Mouse (Mus musculus) cerebellum, adult 11 months (tissue): ENCODE data around the gene H2-T24.
A peak's percentile ranks its signal among the peaks of the same experiment; 100 is the strongest.
"Not testable (repeated sequence)": the region's sequence is repeated elsewhere in the genome, so short reads cannot be mapped to it uniquely, and the experiment has no call there.

ENCODE experiments used
- DNase-seq: peaks from one replicate; pipeline ENCODE4 v3.0.0; 2022

Gene H2-T24

GRCm38 (mm10) chr17:36023710-36024654 lies 3.6 kb upstream of the H2-T24 start:
- no peak for DNase-seq

- DNase-seq, result no peak
Observed at GRCm38 (mm10) chr17:36022922-36023321, 2.6 kb upstream of the H2-T24 start.

- DNase-seq, result no peak
Observed at GRCm38 (mm10) chr17:36022098-36022497, 1.7 kb upstream of the H2-T24 start.

GRCm38 (mm10) chr17:36021309-36021708 lies 949 bp upstream of the H2-T24 start:
- no peak for DNase-seq

GRCm38 (mm10) chr17:36019519-36019918 lies 841 bp downstream of the H2-T24 start:
- no peak for DNase-seq

GRCm38 (mm10) chr17:36018979-36019378 lies 1.4 kb downstream of the H2-T24 start:
- DNase-seq, result no peak

- no peak for DNase-seq
Observed at GRCm38 (mm10) chr17:36017046-36017445, 3.3 kb downstream of the H2-T24 start.

- DNase-seq, result no peak
Observed at GRCm38 (mm10) chr17:36014977-36015376, 5.4 kb downstream of the H2-T24 start.

GRCm38 (mm10) chr17:36004409-36004808 lies 16.0 kb downstream of the H2-T24 start:
- DNase-seq, result not testable (repeated sequence)

GRCm38 (mm10) chr17:36003331-36003730 lies 17.0 kb downstream of the H2-T24 start:
- DNase-seq, result no peak

- no peak for DNase-seq
Observed at GRCm38 (mm10) chr17:36001966-36002365, 18.4 kb downstream of the H2-T24 start.

GRCm38 (mm10) chr17:36001121-36001897 lies 19.1 kb downstream of the H2-T24 start:
- no peak for DNase-seq

- DNase-seq, result no peak
Observed at GRCm38 (mm10) chr17:36000349-36000748, 20.0 kb downstream of the H2-T24 start.

- DNase-seq, result no peak
Observed at GRCm38 (mm10) chr17:35999356-35999755, 21.0 kb downstream of the H2-T24 start.

- no peak for DNase-seq
Observed at GRCm38 (mm10) chr17:35998545-35999305, 21.6 kb downstream of the H2-T24 start.

GRCm38 (mm10) chr17:35997713-35998510 lies 22.4 kb downstream of the H2-T24 start:
- no peak for DNase-seq

- peak; percentile 94 for DNase-seq
Observed at GRCm38 (mm10) chr17:35996949-35997348, 23.4 kb downstream of the H2-T24 start.

GRCm38 (mm10) chr17:35994879-35995240 lies 25.5 kb downstream of the H2-T24 start:
- DNase-seq, result no peak

GRCm38 (mm10) chr17:35994175-35994878 lies 26.0 kb downstream of the H2-T24 start:
- peak; percentile 69 for DNase-seq

- peak; percentile 70 for DNase-seq
Observed at GRCm38 (mm10) chr17:35993675-35994074, 26.7 kb downstream of the H2-T24 start.

- no peak for DNase-seq
Observed at GRCm38 (mm10) chr17:35991781-35992180, 28.6 kb downstream of the H2-T24 start.

GRCm38 (mm10) chr17:35981776-35982175 lies 38.6 kb downstream of the H2-T24 start:
- DNase-seq, result no peak
